Mouse (Mus musculus) cerebellum, adult (tissue): Measurements from ENCODE around the gene Nrxn1.

Experiments used
- ATAC-seq: cut with Nextera tagmentation; 2 replicates; pipeline ENCODE4 v1.9.2; 2017; ENCODE audit warnings: mild to moderate bottlenecking, moderate library complexity, mixed read lengths; ENCODE audit not compliant: insufficient number of reproducible peaks, low FRiP score, low TSS enrichment

Nrxn1 gene

GRCm38 (mm10) chr17:90196772-90197171 is 896.1 kb downstream of the Nrxn1 start:
- ATAC-seq, result peak; percentile 72; the same call in 1 of the 2 replicates

DNA sequence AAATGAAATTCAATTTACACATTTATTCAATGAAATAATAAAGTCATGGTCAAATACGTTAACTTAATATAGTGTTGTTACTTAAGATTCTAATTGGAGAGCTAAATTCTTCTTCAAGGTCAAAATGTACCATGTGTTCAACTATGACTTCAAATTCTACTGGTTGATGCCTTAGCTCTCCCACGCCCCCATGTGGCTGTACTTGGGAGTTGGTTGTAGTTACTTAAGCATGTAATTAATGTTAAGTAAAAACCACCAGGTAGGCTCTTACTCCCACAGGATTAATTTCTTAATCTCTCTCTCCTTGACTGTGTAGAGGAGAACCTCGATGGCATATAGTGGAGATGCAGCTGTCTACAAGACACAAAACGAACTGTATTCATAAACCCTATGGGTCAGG is 951.3 kb downstream of the Nrxn1 start:
- ATAC-seq, result no peak

- ATAC-seq, result no peak; the same call in 1 of the 2 replicates
Observed at GRCm38 (mm10) chr17:90130836-90131235, 962.0 kb downstream of the Nrxn1 start.

- ATAC-seq, result no peak
Observed at GRCm38 (mm10) chr17:90129183-90129582, 963.7 kb downstream of the Nrxn1 start.

GRCm38 (mm10) chr17:90127561-90127960 is 965.3 kb downstream of the Nrxn1 start:
- ATAC-seq, result no peak

DNA sequence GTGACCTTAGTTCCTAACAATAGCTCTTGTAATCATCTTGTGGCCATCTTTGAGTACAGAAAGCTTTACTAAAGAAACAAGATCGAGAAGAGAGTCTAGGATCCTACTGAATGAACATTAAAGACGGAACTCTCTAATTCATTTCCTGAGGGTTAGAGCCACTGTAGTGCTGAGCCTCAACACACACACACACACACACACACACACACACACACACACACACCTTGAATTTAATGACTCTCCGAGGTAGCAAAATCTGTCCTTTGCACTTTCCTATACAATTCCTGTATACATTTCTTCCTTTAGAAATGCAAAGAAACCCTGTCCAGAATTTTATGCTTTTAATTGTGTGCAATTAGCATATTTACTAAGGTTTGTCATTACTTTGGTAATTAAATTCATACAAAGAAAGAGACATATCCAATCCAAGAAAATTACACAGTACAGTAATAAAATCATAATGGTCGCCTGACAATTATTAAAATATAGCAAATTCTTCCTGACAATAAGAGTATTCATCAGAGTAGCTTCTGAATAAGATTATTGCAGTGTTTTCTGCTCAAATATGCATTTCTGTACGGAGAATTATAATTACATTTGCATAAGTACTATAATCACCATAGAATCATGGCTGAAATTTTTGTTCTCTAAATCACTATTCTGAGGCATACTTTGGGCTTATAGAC is 969.9 kb downstream of the Nrxn1 start:
- no peak for ATAC-seq

DNA sequence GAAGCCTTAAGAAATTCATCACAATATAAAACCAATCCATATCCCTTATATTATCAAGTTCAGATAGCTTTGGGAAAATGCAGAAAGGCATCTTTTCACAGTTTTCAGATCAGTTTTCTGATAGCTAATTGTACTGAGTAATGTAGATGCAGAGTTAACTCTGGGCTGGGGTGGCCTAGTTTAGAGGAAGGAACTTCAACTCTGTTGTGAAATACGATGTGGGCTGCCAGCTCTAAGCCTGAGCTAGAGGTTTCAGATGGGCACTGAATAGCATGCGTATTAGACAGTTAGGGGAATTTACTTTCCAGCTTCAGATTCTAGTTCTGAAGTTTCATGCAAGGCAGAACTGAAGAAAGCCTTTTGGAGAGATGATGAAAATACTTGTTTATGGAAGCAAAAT is 976.6 kb downstream of the Nrxn1 start:
- ATAC-seq, result no peak

GRCm38 (mm10) chr17:90094999-90095398 is 997.9 kb downstream of the Nrxn1 start:
- ATAC-seq, result no peak

DNA sequence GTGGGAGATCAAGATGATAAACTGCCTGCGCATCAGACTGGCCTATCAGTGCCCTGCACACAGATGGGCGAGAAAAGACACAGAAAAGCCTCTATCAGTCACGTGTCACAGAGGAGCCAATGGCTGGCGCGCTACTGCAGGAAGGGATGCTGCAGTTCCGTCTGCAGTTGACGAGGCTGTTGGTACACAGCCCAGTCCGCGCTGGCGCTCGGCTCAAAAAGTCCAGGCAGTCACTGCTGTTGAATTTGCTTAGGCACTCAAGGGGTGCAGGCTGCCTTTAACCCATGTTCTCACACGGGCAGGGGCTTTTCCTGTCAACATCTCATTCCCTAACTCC is 1004.6 kb downstream of the Nrxn1 start:
- peak; percentile 98 for ATAC-seq

- ATAC-seq, result no peak
Observed at GRCm38 (mm10) chr17:90087616-90088313, 1005.1 kb downstream of the Nrxn1 start.

GRCm38 (mm10) chr17:90086826-90087225 is 1006.0 kb downstream of the Nrxn1 start:
- ATAC-seq, result peak; percentile 89

GRCm38 (mm10) chr17:90079003-90079402 is 1013.9 kb downstream of the Nrxn1 start:
- no peak for ATAC-seq

DNA sequence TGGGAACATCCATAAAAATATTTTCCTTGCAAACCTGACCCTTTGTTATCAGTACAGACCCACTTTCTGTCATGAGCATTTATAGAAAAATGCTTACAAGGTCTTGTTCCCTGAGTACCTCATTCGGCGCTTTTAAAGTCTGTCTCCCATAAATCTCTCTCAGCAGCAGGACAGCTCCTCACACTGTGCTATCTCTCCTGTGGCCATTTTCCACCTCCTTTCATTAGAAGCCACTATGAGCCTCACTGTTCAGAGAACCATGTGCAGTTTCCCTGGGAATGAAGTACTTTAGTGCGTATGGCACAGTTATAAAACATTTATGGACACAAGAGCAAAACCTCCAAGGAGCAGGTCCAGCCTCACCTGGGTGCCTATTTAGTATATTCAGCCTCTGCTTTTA is 1014.4 kb downstream of the Nrxn1 start:
- no peak for ATAC-seq

DNA sequence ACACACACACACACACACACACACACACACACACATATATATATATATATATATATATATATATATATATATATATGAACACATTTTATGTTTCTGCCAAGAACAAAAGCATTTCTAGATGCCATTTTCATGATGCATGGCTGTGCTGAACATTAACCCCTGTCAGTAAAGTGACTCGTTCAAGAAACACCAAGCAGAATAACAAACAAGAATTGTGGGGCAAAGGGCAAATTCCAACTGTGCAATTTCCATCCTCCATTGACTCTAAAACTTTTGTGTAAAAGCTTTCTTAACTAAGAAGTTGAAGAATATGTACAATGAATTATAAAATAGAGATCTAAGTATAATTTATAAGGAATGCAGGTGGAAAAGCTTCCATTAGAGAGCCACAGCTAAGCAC is 1030.0 kb downstream of the Nrxn1 start:
- ATAC-seq, result no peak

DNA sequence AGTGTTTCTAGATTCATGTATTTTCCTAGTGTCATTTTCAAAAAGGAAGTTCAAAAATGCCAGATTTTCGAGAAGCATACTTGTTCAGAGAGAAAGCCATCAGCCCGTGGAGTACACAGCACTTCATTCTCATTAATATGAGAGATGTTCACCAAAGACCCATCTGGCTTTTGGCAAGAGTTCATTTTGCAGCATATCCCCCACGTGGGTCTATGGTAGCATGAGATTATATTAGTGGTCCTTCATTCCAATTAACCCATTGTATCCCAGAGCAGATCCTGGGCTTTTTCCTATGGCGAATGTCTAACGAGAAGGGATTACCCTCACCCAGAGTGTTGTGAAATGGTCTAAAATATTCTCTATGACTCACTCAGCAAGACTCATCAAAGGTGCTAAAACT is 1032.0 kb downstream of the Nrxn1 start:
- ATAC-seq, result no peak

- ATAC-seq, result no peak
Observed at GRCm38 (mm10) chr17:90060168-90060567, 1032.7 kb downstream of the Nrxn1 start.

DNA sequence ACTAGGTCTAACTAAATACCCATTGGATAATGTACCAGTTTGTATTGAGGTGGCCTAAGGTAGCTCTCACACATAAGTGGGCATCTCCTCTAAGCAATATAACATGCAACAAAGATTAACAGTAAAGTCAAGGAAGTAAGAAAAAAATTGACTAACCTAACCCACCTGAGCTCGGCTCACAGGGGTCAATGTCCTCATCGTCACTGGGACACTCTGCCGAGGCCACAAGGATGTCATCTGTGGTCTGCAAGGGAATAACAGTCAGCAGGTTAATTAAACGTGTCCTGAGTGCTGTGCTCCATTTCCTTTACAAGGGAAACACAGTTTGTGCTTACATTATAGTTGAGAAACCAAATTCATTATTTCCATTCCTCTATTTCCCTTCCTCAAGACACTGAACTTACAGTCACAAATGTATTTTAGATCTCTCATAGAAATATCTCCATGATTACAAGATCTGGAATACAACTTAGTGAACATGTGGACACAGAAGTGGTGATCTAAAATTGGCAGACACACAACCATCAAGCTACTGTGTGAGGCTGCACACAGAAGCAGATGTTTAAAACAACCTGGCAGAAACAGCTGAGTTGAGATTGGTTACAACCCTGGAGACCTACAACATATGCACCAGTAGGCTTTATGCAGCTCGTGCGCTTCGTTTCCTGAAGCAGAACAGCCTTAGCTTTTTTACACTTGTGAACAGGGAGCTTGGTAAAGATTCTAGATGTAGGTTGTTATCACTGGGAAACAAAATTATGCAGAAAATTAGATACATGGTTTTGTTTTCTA is 1033.4 kb downstream of the Nrxn1 start:
- no peak for ATAC-seq

DNA sequence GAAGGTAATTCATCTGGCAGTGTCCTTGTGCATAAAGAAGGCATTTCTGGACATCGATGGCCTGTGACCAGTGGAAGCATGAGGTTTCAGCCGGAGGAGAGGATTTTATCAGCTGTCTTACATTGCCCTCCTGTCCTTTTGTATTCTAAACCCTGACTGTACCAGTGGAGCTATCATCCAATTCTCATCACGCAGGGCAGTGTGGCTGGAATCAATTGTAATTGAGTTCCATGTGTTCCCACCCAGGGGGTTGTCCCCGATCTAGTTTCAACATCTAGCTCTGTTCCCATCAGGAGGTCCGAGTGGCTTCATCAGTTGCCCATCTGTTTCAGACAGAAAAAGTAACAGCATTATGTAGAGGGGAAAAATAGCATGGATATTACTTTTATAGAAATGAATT is 1038.6 kb downstream of the Nrxn1 start:
- peak; percentile 98 for ATAC-seq

DNA sequence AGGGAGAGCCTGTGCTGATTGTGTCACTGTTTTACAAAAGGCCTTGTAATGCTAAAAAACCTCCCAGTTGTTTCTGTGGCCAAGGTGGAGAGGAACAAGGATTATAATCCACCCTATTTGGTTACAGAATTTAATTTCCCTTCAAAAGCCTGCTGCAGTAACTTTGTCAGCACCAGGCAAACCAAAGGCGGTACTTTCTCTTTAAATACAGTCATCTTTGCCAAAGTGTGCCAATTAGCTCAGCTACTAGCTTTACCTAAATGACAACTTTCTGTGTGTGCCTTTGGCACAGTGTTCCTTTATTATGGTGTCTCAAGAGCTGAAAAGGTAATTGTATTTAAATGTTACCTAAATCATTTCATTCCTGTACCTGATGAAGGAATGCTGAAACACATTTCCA is 1053.6 kb downstream of the Nrxn1 start:
- no peak for ATAC-seq

- no peak for ATAC-seq
Observed at GRCm38 (mm10) chr17:90032416-90032815, 1060.5 kb downstream of the Nrxn1 start.

DNA sequence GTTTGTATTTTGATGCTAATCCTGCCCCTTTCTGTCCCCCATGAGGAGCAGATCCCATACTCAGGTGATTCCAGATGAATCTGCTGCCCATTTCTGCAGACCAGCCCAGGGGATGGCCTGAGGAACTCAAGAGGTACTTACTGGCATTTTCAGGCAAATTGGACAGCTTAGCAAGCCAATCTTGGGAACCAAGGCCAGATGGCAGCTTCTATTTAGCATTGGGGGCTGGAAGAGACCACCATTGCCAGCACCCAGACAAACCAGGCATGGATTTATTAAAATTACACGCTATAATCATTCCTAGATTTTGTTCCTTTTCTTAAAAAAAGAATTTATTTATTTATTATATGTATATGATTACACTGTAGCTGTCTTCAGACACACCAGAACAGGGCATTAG is 1076.2 kb downstream of the Nrxn1 start:
- no peak for ATAC-seq
